Mouse (Mus musculus) urinary bladder, postnatal 0 days (tissue): ENCODE measurements around the gene Olfr1465. TPM values are rescaled to one million over a fixed set of nuclear protein-coding genes. Genes with fewer than 3 reads are reported as not detected.

Experiments
- polyA plus RNA-seq: library from polyadenylated mRNA; unstranded; fragments of >200 nt; fragmentation: Nextera tagmentation; extraction: Ambion mirVana; gene quantifications from 2 replicates; pipeline ENCODE4 v1.2.1, GENCODE M21; 2015

Olfr1465 gene
- not detected in 2 replicates for polyA plus RNA-seq

GRCm38 (mm10) chr19:13315441-13315840 lies at the start of gene Olfr1465:
Gene Olfr1465 (minus strand): TSS chr19:13315541.

GRCm38 (mm10) chr19:13361936-13362335 lies 46.6 kb upstream of the Olfr1465 start, which contains the start of gene Olfr1467:
Gene Olfr1467 (plus strand): TSS chr19:13362236.

GRCm38 (mm10) chr19:13338562-13338961 lies 23.2 kb upstream of the Olfr1465 start, which contains the start of gene Olfr1466:
Gene Olfr1466 (plus strand): TSS chr19:13338862.

Other genes starting within 250 kb of the Olfr1465 start
- not detected in 2 replicates for gene Olfr1457, start 217.7 kb downstream of the Olfr1465 start, polyA plus RNA-seq
- not detected in 2 replicates for gene Olfr1458, start 208.8 kb downstream of the Olfr1465 start, polyA plus RNA-seq
- not detected in 2 replicates for gene Olfr1459, start 166.0 kb downstream of the Olfr1465 start, polyA plus RNA-seq
- gene Olfr1461, start 152.5 kb downstream of the Olfr1465 start, polyA plus RNA-seq: not detected in 2 replicates
- not detected in 2 replicates for gene Olfr1462, start 129.8 kb downstream of the Olfr1465 start, polyA plus RNA-seq
- gene Olfr1463, start 84.2 kb downstream of the Olfr1465 start, polyA plus RNA-seq: not detected in 2 replicates
- not detected in 2 replicates for gene Olfr1466, start 23.3 kb upstream of the Olfr1465 start, polyA plus RNA-seq
- gene Olfr1467, start 46.7 kb upstream of the Olfr1465 start, polyA plus RNA-seq: not detected in 2 replicates
- gene Olfr1469, start 92.3 kb upstream of the Olfr1465 start, polyA plus RNA-seq: not detected in 2 replicates
- gene Olfr1471, start 127.9 kb upstream of the Olfr1465 start, polyA plus RNA-seq: not detected in 2 replicates
- gene Olfr1472, start 140.5 kb upstream of the Olfr1465 start, polyA plus RNA-seq: not detected in 2 replicates
- gene Olfr1474, start 154.0 kb upstream of the Olfr1465 start, polyA plus RNA-seq: not detected in 2 replicates
- gene Olfr1475, start 164.7 kb upstream of the Olfr1465 start, polyA plus RNA-seq: not detected in 2 replicates
- not detected in 2 replicates for gene Olfr1477, start 185.0 kb upstream of the Olfr1465 start, polyA plus RNA-seq
- gene Olfr1480, start 212.4 kb upstream of the Olfr1465 start, polyA plus RNA-seq: not detected in 2 replicates